Mouse (Mus musculus) v-Abl transformed pro-B cells (cell line): ENCODE results near the gene Ctbs.

Experiments
- in situ Hi-C, 2 experiments: fragments of 400-800 bp; cut with MboI; formaldehyde crosslinking; loops; one replicate each; pipeline ENCODE4 v1.15.1; 2025; ENCODE audit not compliant: unreplicated experiment in 2 of 2

Ctbs gene

DNA sequence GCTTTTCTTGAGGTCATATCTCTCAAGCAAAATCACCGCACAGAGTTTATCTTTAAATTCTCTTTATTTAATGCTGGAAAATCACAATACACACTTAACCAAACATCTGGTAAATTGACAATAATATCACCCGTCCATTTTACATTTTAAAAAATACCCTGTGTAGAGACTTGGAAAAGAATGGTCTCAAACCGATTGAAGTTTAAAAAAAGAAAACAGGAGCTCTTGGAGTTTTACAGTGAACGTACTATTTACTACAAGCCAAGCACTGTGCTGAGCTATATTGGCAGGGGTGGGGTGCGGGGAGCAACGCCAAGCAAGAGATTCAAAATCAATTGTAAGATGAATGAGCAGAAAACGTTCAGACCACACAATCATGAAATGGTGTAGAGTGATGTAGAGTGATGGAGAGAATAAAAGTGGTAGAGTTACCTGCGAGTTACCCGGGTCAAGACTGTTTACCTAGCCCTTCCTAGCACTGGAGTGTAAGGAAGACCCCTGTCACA is at the start of gene Ctbs:
TSS of gene Ctbs (plus strand) at position 51 of the 506 bp plus-strand sequence.
- in situ Hi-C loops, result loop anchor here in 1 of 2 experiments (5.0 kb wide), 1 partner anchor 43 kb away; no protein-coding TSS in a partner anchor

DNA sequence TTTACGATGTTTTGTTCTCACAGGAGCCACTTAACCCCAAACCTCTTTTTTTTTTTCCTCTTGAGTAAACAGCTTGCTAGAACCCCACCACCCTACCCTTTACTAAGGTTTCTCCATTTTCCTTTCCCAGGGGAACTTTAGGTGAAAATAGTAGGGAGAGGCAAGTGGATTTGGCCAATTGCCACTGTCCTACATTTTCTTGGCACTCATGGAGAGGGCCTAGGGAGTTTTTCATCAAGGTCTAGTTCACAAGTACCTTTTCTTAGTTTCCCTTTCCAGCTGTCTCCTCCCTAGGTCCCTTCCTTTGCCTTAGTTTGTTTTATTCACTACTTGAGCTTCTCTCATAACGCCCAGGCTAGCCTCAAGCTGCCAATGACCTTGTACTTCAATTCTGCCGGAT is 45.8 kb upstream of the Ctbs start:
- in situ Hi-C loops, result loop anchor here in 1 of 2 experiments (10.0 to 25.0 kb wide), 2 partner anchors 121 to 466 kb away; partner anchors contain the start of genes 2410004B18Rik and Rpf1

DNA sequence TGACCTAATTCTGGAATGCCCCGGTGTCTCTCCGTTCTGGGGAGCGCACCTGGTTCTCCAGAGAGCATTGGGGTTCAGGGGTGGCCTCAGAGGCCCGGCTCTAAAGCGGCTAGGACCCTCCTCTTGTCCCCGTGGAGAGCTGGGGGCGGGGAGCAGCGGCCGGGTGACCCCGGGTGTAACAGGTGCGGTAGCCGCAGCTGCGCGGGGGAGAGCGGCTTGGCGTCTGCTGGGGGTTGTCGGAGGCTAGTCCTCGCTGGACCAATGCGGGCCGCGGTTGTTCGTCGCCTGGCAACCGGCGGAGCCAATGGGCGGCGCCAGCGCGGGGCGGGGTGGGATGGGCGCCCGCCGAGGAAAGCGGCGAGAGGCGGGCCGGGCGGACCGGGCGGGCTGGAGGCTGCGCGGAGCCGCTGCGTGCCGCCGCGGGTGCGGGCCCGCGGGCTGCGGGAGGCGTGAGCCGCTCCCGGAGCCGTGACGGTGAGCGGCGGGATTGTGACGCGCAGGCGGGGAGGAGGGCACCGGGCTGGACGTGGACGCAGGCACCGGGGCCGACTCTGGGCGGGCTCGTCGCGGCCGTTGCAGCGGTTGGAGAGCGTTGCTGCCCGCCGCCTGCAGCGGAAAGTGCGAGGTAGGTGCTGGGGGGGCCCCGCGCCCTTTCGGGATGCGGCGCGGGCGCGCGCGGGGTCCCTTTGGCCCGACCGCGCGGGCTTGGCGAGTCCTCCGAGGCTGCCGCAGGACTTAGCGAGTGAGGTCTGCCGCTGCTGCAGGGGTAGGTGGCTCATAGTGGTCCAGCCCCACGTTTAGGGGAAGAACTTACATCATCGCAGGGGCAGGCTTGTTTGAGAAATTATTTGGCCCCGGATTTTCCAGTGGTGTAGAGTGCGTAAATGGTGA is 45.0 kb upstream of the Ctbs start, which contains the start of gene Ssx2ip:
TSS of gene Ssx2ip (plus strand) at position 332 of the 891 bp plus-strand sequence.
- in situ Hi-C loops, result loop anchor here in 1 of 2 experiments (10.0 to 25.0 kb wide), 2 partner anchors 120 to 467 kb away; partner anchors contain the start of genes 2410004B18Rik and Rpf1

DNA sequence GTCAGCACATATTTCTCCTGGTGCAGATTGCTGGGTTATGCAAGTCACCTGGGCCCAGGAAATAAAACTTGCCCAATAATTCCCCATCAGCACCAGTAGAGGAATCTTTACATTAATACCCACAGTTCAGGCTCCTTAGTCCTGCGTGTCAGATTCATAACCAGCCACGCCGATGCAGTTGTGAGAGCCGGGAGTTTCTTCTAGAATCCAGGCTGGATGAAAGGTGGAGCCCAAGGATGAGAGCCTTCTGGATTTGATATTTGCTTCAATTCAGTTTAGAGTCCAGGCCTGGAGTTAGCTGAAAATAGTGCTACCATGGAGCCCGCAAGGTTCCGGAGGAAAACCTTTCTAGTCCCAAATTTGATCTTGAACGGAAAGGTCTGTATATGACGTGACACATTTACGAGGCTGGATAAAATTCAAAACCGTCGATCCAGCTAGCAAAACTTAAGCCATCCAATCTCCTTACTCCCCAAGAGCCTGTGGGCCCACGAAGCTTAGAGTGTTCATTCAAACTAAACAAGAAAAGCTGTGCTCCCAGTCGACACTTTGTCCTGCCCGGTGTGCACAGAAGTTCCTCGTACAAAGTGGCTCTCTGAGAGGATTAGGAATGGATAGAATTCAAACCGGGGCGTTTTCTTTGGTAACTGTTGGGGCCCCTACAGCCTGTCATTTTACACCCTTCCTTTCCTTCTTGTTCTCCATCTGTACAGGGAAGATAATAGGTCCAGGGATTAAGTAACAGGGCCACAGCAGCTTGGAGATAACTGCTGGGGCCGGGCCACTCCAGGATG is 44.2 kb upstream of the Ctbs start:
- in situ Hi-C loops, result loop anchor here in 1 of 2 experiments (10.0 to 25.0 kb wide), 2 partner anchors 119 to 468 kb away; partner anchors contain the start of genes 2410004B18Rik and Rpf1

DNA sequence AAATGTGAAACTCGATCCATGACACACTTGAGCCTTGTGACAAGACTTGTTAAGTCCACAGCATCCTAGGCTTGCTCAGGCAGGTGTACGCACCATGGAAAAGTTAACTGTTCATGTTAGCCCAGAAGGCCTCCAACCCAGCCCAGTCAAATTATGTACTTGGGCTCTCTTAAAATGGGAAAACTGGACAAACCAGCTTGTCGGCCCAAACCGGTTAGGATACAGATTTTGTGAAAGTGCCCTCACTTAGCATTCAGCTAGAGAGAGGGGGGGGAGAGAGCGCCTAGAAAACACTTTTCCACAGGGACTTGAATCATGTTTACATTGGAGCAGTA is 43.6 kb upstream of the Ctbs start:
- in situ Hi-C loops, result loop anchor here in 1 of 2 experiments (10.0 to 25.0 kb wide), 2 partner anchors 119 to 469 kb away; partner anchors contain the start of genes 2410004B18Rik and Rpf1

DNA sequence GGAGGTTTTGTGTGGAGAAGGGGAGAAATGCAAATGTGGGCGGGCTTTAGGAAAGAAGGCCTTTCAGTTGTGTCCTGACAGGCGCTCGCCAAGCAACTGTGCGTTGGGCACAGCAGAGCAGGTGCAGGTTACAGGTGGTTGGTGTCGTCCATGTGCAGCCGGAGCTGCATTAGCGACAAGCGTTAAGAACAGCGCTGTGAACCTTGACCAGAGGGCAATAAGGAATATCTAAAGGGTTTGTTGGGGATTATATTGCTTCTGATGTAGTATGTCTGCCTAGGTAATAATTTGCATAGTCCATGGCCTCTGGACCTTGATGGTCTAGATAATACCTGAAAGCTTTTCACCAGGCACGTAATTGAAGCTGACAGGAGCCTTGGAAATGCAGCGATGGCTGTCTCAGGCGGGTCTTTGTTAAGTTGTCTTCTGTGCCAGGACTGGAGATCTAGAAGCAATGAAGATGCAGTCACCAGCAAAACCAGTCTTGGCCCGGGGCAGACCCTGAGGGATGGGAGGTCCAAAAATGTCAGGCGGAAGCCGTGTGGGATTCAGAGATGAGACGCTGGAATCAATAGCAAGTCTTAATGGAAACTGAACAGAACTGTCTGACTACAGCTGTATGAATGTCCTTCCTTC is 42.4 kb upstream of the Ctbs start:
- in situ Hi-C loops, result loop anchor here in 1 of 2 experiments (10.0 to 25.0 kb wide), 2 partner anchors 118 to 470 kb away; partner anchors contain the start of genes 2410004B18Rik and Rpf1

DNA sequence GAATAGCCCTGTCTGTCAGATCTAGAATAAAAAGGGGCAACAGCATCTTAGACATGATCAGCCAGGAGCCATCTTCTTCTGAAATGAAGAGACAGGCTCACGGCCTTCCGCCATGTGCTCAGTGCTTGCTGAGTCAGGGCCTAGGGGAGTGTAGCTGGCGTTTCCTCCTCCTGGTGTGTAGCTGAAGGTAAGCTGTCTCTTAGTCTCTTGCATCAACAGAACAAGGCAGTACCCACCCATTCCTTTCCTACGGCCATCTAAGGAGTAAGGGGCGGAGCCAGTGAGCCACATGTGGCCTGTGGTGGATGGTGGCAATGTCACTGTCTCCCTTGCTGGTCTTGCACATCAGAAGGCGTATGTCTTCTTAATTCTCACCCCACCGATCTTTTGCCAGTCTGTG is 39.5 kb upstream of the Ctbs start:
- in situ Hi-C loops, result loop anchor here in 1 of 2 experiments (25.0 kb wide), 1 partner anchor 473 kb away; the partner anchor contains the start of gene 2410004B18Rik

DNA sequence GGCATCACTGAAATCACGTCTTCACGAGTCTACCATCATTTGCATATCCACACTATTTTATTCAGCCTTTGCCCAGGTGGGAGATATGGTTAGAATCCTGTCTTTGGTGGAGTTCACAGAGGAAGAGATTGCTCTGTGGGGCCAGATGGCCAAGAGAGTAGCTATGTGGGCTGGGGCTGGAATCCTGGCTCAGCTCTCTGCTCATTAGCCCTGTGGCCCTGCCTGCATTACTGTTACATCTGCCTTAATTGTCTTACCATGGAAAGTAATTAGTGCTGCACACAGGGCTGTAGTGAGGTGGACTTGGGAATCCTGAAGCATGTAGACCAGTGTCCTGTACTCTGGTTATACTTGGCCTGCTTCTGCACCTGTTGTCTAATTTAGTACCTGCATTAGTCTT is 37.6 kb upstream of the Ctbs start:
- in situ Hi-C loops, result loop anchor here in 1 of 2 experiments (25.0 kb wide), 1 partner anchor 475 kb away; the partner anchor contains the start of gene 2410004B18Rik

DNA sequence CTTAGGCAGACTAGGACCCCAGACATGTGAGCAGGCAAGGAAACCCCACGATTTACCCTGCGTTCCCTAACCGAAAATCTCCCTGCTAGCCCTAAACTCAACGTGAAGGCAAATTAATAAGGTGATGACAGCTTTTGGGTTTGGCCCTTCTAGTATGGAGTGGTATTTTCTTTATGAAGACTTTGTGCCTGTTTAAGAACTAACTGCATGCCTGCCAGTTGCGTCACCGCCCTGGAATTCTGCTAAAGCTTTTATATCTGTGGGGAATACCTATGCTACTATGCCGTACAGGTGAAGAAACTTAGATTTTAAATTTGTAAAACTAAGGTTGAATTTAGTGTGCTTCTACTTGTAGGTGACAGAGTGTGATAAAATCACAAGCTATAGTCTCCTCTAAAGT is 37.1 kb upstream of the Ctbs start:
- in situ Hi-C loops, result loop anchor here in 1 of 2 experiments (25.0 kb wide), 1 partner anchor 475 kb away; the partner anchor contains the start of gene 2410004B18Rik

DNA sequence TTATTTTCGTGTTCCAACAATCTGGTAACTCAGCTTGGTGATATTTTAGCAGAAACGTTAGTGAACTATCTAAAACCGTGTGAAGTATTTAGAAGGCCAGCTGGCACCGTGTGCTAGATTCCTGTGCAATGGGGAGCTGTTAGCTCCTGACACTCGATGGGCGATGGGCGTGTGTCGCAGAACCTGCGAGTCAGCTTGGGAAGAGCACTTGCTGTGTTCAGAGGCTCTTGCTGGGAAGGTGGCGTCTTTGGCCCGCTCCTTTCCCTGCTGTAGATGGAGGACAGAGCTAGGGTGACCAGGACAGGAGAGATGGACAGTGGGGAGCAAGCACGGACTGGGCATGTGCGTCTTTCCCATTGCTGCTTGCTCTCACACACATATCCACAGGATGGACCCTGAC is 36.6 kb upstream of the Ctbs start:
- in situ Hi-C loops, result loop anchor here in 1 of 2 experiments (25.0 kb wide), 1 partner anchor 476 kb away; the partner anchor contains the start of gene 2410004B18Rik

DNA sequence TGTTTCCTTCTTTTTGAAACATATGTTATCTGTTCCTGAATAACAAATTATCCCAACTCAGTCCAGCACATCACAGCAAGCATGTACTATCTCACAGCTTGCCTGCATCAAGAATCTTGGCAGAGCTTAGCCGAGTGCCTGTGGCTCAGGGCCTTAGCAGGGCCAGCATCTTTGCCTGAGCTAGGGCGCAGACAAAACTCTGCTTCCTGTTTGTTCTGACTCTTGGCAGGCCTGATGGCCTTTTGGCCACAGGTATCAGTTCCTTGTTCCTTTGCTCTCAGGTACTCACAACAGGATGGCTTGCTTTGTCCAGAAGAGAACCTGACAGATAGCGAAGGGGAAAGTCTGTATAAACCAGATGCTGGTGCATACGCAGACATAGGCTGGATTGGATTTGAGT is 35.6 kb upstream of the Ctbs start:
- in situ Hi-C loops, result loop anchor here in 1 of 2 experiments (25.0 kb wide), 1 partner anchor 477 kb away; the partner anchor contains the start of gene 2410004B18Rik

DNA sequence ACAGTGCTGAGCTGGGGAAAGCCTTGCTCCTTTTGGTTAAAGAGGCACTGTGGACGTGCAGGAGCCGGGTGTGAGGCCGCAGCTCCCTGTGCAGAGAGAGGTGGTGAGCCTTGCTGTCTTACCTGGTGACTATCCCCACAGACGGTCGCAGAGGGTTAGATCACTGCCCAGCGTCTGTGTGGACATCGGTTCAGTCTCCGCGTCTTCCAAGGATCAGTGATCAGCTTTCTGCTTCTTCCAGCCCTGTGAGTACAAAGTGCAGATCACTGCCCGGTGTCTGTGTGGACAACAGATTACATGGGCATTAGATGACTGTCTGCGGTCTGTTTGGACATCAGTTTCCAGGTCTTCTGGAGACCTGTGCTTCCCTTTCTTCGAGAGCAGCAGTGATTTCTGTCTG is 35.0 kb upstream of the Ctbs start:
- in situ Hi-C loops, result loop anchor here in 1 of 2 experiments (25.0 kb wide), 1 partner anchor 477 kb away; the partner anchor contains the start of gene 2410004B18Rik

DNA sequence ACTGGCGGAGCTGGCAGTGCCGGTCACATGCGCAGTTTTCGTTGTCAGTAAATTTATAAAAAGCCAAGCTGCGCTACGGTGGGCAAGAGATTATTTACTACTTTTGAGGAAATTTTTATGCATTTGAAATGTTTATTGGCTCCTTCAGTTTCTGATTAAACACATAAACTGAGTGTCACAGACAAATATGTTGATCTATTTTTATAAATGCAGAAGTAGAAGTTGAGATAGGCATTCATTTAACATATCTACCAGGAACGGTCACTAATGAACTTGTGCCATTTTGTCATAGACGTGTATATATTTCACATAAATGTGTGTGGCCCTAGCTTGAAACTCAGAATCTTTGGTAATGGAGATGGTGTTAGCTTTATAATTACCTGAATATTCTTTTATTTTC is 31.7 kb upstream of the Ctbs start:
- in situ Hi-C loops, result loop anchor here in 1 of 2 experiments (25.0 kb wide), 1 partner anchor 481 kb away; the partner anchor contains the start of gene 2410004B18Rik

DNA sequence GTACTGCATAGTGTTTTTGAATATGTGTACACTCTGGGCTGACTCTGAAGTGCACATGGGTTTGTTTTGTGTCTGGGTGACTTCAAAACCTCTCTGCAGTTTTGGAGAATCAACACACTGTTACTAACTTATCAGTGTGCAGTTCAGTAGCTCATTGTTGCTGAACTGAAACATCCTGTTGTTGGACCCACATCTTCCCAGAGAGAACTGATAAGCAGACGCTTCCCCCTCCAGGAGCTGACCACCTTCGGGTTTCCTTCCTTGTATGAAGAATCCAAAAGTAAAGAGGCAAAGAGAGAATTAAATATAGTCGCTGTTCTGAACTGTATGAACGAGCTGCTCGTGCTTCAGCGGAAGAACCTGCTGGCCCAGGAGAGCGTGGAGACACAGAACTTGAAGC is 30.7 kb upstream of the Ctbs start:
- in situ Hi-C loops, result loop anchor here in 1 of 2 experiments (25.0 kb wide), 1 partner anchor 482 kb away; the partner anchor contains the start of gene 2410004B18Rik

DNA sequence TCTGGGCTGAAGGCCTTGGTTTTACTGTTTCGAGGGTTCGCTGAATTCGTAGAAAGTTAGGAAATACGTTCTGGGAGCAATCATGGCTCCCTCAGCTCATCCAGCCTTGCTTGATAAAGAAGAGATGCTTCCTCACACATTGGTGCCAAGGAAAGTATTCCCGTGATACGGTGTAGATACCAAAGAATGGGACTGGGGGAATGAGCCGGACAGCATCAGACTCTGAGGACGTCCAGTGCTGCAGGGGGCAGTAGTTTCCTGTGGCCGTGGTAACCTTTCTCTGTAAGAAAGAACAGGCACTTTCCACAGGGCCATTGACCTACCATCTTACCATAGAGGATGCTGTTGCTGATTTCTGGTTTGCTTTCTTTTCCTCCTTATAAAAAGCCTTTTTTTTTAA is 30.1 kb upstream of the Ctbs start:
- in situ Hi-C loops, result loop anchor here in 1 of 2 experiments (25.0 kb wide), 1 partner anchor 482 kb away; the partner anchor contains the start of gene 2410004B18Rik

DNA sequence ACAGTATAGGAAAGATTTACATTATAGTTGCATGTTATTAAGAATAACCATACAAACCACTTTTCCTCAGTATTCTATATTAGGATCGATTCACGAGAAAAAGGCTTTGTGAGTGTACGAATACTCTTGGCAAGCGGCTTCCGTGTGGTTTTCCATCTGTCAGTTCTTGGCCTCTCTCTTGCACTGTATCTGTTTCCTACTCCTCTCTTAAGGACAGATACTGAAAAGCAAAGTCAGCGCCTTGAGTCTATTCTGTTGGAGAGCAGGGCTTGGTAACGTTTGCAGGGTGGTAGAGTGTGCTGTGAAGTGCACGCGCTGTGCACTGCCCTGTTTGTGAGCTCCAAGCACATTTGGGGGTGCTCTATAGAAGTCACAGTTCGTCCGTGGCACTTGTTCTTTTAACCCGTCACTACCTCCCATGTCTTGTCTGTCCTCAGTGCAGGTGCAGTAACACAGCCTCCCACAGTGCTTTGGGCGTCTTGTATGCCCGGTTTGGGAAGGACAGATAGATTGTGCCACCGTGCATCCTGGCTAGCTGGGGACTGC is 29.5 kb upstream of the Ctbs start:
- in situ Hi-C loops, result loop anchor here in 1 of 2 experiments (25.0 kb wide), 1 partner anchor 483 kb away; the partner anchor contains the start of gene 2410004B18Rik

DNA sequence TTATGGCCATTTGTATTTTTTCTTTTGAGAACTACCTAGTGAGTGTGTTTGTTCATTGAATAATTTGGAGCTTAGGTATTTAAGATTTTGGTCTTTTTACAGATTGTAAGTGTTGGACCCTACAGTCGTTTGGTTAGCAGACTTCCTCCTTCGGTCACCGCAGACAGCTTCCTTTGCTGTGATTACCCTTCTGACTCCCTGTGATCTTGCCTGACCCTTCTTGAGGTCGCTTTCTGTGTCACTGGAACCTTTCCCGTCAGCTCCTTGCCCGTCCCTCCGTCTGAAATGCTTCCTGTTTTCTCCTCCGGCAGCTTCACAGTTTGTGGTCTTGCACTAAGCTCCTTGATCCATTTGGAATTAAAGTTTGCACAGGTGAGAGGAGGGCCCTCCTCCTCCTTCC is 27.8 kb upstream of the Ctbs start:
- in situ Hi-C loops, result loop anchor here in 1 of 2 experiments (25.0 kb wide), 1 partner anchor 484 kb away; the partner anchor contains the start of gene 2410004B18Rik

DNA sequence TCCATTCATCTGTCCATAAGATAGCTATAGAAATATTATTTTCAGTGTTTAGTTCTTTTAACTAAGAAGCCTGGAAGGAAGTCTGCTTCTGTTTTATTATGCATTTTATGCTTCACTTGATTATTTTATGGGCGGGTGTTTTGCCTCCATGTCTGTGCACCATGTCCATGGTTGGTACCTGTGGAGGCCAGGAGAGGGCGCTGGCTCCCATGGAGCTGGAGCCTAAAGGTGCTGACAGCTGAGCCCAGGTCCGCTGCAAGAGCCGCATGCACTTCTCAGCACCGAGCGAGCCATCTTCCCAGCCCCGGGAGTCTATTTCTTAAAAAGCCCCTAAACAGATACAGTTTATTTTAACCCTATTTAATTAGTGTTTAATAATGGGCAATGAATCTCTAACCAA is 25.9 kb upstream of the Ctbs start:
- in situ Hi-C loops, result loop anchor here in 1 of 2 experiments (25.0 kb wide), 1 partner anchor 486 kb away; the partner anchor contains the start of gene 2410004B18Rik
